Mouse (Mus musculus) brain, embryonic 14.5 days (tissue): ENCODE results near the gene Cnfn.

ENCODE experiments used
- CTCF ChIP-seq: fragments of 200-500 bp; IDR thresholded peaks from 2 replicates; pipeline ENCODE4 v1.5.1; 2012; ENCODE audit warnings: inconsistent platforms, mild to moderate bottlenecking, moderate library complexity, borderline replicate concordance; ENCODE audit not compliant: insufficient read depth, insufficient read length; ENCODE audit errors: extremely low read depth
- POLR2A ChIP-seq: fragments of 200-500 bp; IDR thresholded peaks from 2 replicates; pipeline ENCODE4 v1.6.1; 2012; ENCODE audit warnings: mild to moderate bottlenecking, inconsistent platforms, borderline replicate concordance; ENCODE audit not compliant: poor library complexity, insufficient read depth, insufficient read length, severe bottlenecking; ENCODE audit errors: extremely low read depth

GRCm38 (mm10) chr7:25393451-25394210, 24.1 kb upstream of the Cnfn start:
- no peak for TF ChIP-seq CTCF
- no peak for TF ChIP-seq POLR2A
